11 mouse cellular contexts compared by ENCODE assay signal in genomic region chr14:95984021-95984420, GRCm38 (mm10).
DNase-seq lines count a peak whose midpoint lies in the region; ATAC-seq and TF ChIP-seq lines count a peak whose summit lies in the region.
"Had no signal": no experiment of that assay in that cellular context is flagged by ENCODE, and none has a peak within 500 bp of the region (broad histone marks: within the 10 kb centered on the region; RNA-seq: fewer than 3 reads in every experiment).

No protein-coding gene starts in this region.

- no peaks in the 10 kb centered on the region for H3K27me3 ChIP-seq in forebrain, embryonic 15.5 days
- no peaks in the 10 kb centered on the region for H3K27me3 ChIP-seq in forebrain, embryonic 13.5 days
- no peaks in the 10 kb centered on the region for H3K27me3 ChIP-seq in lung, embryonic 14.5 days (ENCODE audit: insufficient read depth, low read length)
- H3K27me3 ChIP-seq in midbrain, postnatal 0 days (ENCODE audit: insufficient read depth, low read length), result no peaks in the 10 kb centered on the region

- H3K4me1 ChIP-seq in forebrain, embryonic 15.5 days, result no peaks in the 10 kb centered on the region
- H3K4me1 ChIP-seq in forebrain, embryonic 13.5 days, result no peaks in the 10 kb centered on the region
- no peaks in the 10 kb centered on the region for H3K4me1 ChIP-seq in lung, embryonic 14.5 days (ENCODE audit: insufficient read depth)
- no peaks in the 10 kb centered on the region for H3K4me1 ChIP-seq in midbrain, postnatal 0 days (ENCODE audit: insufficient read depth, low read length)

- TF ChIP-seq CTCF in lung, embryonic 14.5 days (IDR thresholded peaks at IDR 0.05; ENCODE audit: low read depth), result no peak
- peak; percentile 82 for TF ChIP-seq CTCF in midbrain, postnatal 0 days (IDR thresholded peaks at IDR 0.05)

- no peak overlapping the region for H3K4me2 ChIP-seq in forebrain, embryonic 15.5 days (replicated peaks)
- no peak overlapping the region for H3K4me2 ChIP-seq in forebrain, embryonic 13.5 days
- H3K4me2 ChIP-seq in lung, embryonic 14.5 days, result no peak overlapping the region
- no peak overlapping the region for H3K4me2 ChIP-seq in midbrain, postnatal 0 days (ENCODE audit: low read depth, low read length, poor library complexity, severe bottlenecking)

- H3K27ac ChIP-seq in forebrain, embryonic 15.5 days (replicated peaks), result no peak overlapping the region
- no peak overlapping the region for H3K27ac ChIP-seq in forebrain, embryonic 13.5 days
- H3K27ac ChIP-seq in lung, embryonic 14.5 days (ENCODE audit: low read depth), result no peak overlapping the region
- H3K27ac ChIP-seq in midbrain, postnatal 0 days (ENCODE audit: low read depth, low read length), result no peak overlapping the region

- no peaks in the 10 kb centered on the region for H3K9me3 ChIP-seq in forebrain, embryonic 15.5 days
- H3K9me3 ChIP-seq in forebrain, embryonic 13.5 days (replicated peaks), result no peaks in the 10 kb centered on the region
- no peaks in the 10 kb centered on the region for H3K9me3 ChIP-seq in lung, embryonic 14.5 days (ENCODE audit: low read depth, low read length)
- no peaks in the 10 kb centered on the region for H3K9me3 ChIP-seq in midbrain, postnatal 0 days (ENCODE audit: low read length)

- no peaks in the 10 kb centered on the region for H3K36me3 ChIP-seq in forebrain, embryonic 15.5 days
- no peaks in the 10 kb centered on the region for H3K36me3 ChIP-seq in forebrain, embryonic 13.5 days (ENCODE audit: poor library complexity, severe bottlenecking)
- no peaks in the 10 kb centered on the region for H3K36me3 ChIP-seq in lung, embryonic 14.5 days (ENCODE audit: insufficient read depth)
- H3K36me3 ChIP-seq in midbrain, postnatal 0 days (ENCODE audit: insufficient read depth, low read length), result no peaks in the 10 kb centered on the region

- H3K4me3 ChIP-seq in forebrain, embryonic 15.5 days, result no peak overlapping the region
- no peak overlapping the region for H3K4me3 ChIP-seq in forebrain, embryonic 13.5 days
- H3K4me3 ChIP-seq in lung, embryonic 14.5 days (ENCODE audit: low read depth, low read length), result no peak overlapping the region
- H3K4me3 ChIP-seq in midbrain, postnatal 0 days (ENCODE audit: low read depth, low read length), result no peak overlapping the region

- H3K9ac ChIP-seq in forebrain, embryonic 15.5 days (replicated peaks), result no peak overlapping the region
- H3K9ac ChIP-seq in forebrain, embryonic 13.5 days, result no peak overlapping the region
- H3K9ac ChIP-seq in lung, embryonic 14.5 days, result no peak overlapping the region
- no peak overlapping the region for H3K9ac ChIP-seq in midbrain, postnatal 0 days (replicated peaks; ENCODE audit: low read length, poor library complexity, severe bottlenecking)
- H3K9ac ChIP-seq: liver, postnatal 0 days had no signal

- DNase-seq in lung, embryonic 14.5 days, result peak; percentile 39
- DNase-seq in lung, postnatal 36 days, result no peak
- peak; percentile 5 for DNase-seq in c-Kit-positive CD71-negative TER-119-negative erythroid progenitor cells, embryonic 14.5 days (ENCODE audit: low read depth)
- DNase-seq in midbrain, postnatal 0 days (ENCODE audit: low spot score), result peak; percentile 62
- no peak for DNase-seq in adrenal gland, postnatal 36 days
- DNase-seq: cerebellum, adult 11-12 months; liver, postnatal 0 days had no signal

- WGBS in forebrain, embryonic 15.5 days, result 70% methylated on average over 2 of the region's 2 CpGs
- 68% methylated on average over 2 of the region's 2 CpGs for WGBS in forebrain, embryonic 13.5 days
- 49% methylated on average over 2 of the region's 2 CpGs for WGBS in lung, embryonic 14.5 days
- 38% methylated on average over 2 of the region's 2 CpGs for WGBS in midbrain, postnatal 0 days

- 0 out of 2 replicates have a peak, but pooled peaks have one; percentile 43 for ATAC-seq in forebrain, embryonic 15.5 days (replicated peaks)
- ATAC-seq in forebrain, embryonic 13.5 days, result no peak
- ATAC-seq in lung, embryonic 14.5 days (ENCODE audit: insufficient read depth), result no peak
- no peak for ATAC-seq in midbrain, postnatal 0 days (ENCODE audit: low FRiP score)
- ATAC-seq in monocyte, adult 5-6 weeks (replicated peaks; ENCODE audit: insufficient number of reproducible peaks, low FRiP score, low TSS enrichment, poor library complexity, severe bottlenecking), result no peak
- ATAC-seq: activated CD4-positive, CD25-positive, alpha-beta regulatory T cell, adult 4 months; liver, postnatal 0 days had no signal

Comparison
In these comparisons a context has a peak if more than half of its experiments do, and no peak if none do; other contexts are left out.
1. DNase-seq: peak in lung, embryonic 14.5 days (single experiment), c-Kit-positive CD71-negative TER-119-negative erythroid progenitor cells, embryonic 14.5 days (single experiment) and midbrain, postnatal 0 days (single experiment); none in lung, postnatal 36 days (single experiment) and adrenal gland, postnatal 36 days (0 of 2).